Mouse (Mus musculus) liver, adult (tissue): ENCODE data around the gene Ndufaf2.
A peak's percentile ranks its signal among the peaks of the same experiment; 100 is the strongest.

Source experiments
- GATA4 ChIP-seq: IDR thresholded peaks from 2 replicates; pipeline ENCODE4 v1.6.1; 2014; ENCODE audit warnings: mild to moderate bottlenecking, low read length; ENCODE audit not compliant: insufficient replicate concordance

Ndufaf2 gene

GRCm38 (mm10) chr13:108043431-108044221 lies 114.8 kb downstream of the Ndufaf2 start:
- peak; percentile 33; the same call in 1 of the 2 replicates for TF ChIP-seq GATA4

- no peak for TF ChIP-seq GATA4
Measured at GRCm38 (mm10) chr13:108041358-108041757, 117.1 kb downstream of the Ndufaf2 start.

DNA sequence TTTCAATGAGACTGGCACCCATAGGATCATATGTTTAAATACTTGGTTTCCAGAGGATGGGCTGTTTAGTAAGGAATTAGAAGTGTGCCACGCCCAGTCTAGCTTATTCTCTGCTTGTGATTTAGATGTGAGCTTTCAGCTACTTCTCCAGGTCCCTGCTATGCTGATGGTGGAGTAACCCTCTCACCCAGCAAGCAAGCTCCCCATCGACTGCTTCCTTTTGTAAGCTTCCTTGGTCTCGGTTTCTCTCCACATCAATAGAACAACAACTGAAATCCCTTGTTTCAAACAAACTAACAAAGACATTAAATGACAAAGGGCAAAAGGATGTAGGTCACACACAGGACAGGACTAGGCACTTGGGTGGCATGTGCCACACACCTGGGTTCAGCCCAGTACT lies 118.0 kb downstream of the Ndufaf2 start:
- no peak for TF ChIP-seq GATA4

GRCm38 (mm10) chr13:108039902-108040301 lies 118.5 kb downstream of the Ndufaf2 start:
- no peak for TF ChIP-seq GATA4

GRCm38 (mm10) chr13:108039375-108039774 lies 119.0 kb downstream of the Ndufaf2 start:
- TF ChIP-seq GATA4: no peak

DNA sequence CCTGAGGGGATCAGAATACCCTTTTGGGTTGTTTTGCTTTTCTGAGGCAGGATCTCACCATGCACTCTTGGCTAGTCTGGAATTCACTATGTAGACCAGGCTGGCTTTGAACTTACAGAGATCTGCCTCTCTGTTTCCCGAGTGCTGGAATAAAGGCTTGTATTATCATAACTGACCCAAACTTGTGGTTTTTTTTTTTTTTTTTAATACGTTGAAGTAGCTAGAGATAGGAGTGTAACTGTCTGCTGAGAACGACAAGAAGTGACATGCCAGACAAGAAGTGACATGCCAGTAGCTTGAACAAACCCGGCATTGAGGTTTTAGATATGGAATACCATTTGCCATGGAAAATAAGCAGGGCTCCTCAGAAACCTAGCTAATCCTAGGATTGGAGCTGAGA lies 125.6 kb downstream of the Ndufaf2 start:
- no peak for TF ChIP-seq GATA4

- TF ChIP-seq GATA4: no peak
Measured at GRCm38 (mm10) chr13:108025802-108026201, 132.6 kb downstream of the Ndufaf2 start.

DNA sequence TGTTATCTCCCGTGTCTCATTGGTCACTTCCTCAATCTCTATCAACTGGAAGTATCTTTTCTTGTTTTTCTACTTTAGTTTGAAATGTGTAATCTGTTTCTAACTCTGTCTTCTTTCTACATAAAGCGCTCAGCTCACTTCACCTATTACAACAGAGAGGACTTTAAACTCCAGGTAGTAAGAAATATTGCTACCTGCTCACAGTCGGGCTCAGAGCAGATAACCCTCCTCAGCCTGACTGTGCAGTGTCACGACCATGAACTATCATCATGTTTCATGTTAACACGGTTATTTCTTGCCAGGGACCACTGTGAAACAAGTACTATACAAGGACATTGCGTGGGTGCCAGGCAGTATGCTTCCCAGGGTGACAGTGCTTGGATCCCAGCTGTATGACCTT lies 141.1 kb downstream of the Ndufaf2 start:
- no peak for TF ChIP-seq GATA4

GRCm38 (mm10) chr13:108015166-108015565 lies 143.3 kb downstream of the Ndufaf2 start:
- no peak for TF ChIP-seq GATA4

DNA sequence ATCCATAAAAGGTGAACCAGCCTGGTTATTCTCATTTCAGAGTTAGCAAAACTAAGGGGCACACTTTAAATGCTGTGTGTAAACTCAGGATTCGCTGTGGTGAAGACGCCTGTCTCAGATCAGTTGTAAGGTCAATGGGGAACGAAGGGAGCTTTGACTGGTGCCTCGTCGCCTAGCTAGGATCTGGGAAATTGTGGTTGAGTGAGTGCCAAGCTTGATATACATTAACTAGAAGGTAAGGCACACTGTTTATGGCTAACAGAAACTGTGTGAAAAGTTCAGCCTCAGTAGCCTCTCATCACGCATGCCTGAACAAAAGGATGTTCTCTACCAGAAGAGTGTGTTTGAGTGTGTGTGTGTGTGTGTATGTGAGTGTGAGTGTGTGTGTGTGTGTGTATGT lies 144.6 kb downstream of the Ndufaf2 start:
- no peak for TF ChIP-seq GATA4

DNA sequence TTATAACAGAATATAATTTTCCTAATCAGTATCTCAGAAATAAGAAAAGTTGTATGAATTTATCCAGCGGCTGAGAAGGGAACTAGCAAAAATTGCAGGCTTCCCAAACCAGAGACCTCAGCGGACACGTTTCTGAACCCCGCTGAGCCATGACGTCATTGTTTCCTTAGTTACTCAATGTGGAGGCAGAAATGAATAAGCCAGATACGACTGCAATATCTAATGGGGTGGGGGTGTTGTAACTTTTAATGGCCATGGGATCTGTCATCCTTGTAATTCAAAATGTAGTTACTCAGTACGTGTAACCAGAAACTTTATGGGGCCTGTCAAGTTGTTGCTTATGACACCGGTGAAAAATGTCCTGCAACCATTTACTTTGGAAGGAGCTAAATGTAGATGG lies 145.3 kb downstream of the Ndufaf2 start:
- no peak for TF ChIP-seq GATA4

DNA sequence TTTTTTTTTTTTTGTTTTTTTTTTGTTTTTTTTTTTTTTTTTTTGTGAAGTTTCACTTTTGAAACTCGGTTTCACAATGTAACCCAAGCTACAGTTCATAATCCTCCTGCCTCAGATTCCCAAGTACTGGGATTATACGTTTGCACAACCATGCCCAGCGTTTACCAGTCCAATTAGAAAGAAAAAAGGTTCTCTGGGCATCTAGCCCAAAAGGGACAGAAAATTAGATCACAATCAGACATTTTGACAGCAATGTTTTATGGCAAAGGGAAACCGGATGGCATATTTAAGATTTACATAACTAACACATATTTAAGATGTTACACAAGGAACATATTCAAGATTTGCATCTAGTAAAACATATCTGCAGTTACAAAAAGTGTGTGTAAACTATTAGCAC lies 150.6 kb downstream of the Ndufaf2 start:
- TF ChIP-seq GATA4: no peak

DNA sequence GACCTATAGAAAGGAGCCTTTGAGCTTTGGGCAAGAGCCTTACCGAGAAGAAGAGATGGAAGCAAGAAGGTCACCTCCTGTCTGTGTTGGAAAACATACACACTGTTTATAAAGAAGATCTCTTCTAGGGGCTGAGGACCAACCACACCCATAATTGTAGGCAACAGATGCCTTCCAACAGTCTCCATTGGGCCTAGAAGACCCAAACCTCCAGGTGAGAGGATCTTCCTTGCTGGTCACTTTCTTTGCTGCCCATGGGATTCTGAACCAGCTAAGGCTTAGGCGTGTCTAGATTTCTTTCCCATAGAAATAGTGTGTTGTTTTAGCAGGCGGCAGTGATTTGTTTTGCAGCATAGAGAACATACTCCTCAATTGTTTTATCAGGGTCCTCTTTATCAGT lies 162.1 kb downstream of the Ndufaf2 start:
- TF ChIP-seq GATA4: no peak

DNA sequence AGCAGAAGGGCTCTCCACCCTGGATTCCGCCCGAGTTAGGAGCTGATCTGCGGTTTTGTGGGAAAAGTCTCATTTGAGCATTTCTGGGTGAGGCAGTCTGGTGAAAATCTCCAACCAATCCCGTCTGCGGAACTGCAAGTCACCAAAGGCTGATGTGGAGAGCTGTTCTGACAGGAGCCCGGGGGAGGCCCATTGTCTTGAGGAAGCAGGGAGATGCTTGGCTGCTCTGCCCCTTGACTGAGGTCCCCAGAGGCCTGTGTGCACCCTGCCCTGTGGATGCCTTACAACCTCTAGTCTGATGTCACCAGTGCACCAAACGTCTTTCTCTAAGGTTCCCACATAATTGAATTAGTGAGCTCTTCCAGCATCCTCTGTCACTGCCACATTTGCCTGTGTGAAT lies 163.2 kb downstream of the Ndufaf2 start:
- no peak for TF ChIP-seq GATA4

- TF ChIP-seq GATA4: no peak
Measured at GRCm38 (mm10) chr13:107992573-107992972, 165.8 kb downstream of the Ndufaf2 start.

DNA sequence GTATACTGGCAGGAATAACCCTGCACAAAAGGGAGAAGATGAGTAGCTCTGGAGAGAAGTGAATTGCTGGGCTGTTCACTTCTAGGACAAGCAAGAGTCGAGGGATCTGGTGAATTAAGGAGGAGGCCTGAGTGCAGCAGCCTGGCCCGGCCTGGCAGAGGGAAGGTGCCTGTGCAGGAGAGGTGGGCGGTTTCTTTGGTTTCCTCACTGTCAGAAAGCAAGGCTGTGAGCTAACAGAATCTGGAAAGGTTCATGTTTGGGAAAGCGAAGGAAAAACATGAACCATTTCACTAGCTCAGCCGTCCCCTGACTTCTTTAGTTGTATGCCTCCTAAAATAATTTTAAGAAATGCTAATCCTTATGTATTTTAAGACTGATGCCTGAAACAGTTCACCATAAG lies 173.8 kb downstream of the Ndufaf2 start:
- no peak for TF ChIP-seq GATA4

GRCm38 (mm10) chr13:107984186-107984585 lies 174.2 kb downstream of the Ndufaf2 start:
- TF ChIP-seq GATA4: no peak
